Mouse (Mus musculus): Measurements from ENCODE around the gene Zfp444. TPM values are rescaled to one million over a fixed set of nuclear protein-coding genes. Genes with fewer than 3 reads are reported as not detected.

The Zfp444 gene
- polyA plus RNA-seq (2016; fragmentation: Nextera tagmentation; extraction: Ambion mirVana), result 69.8 and 78.2 TPM in 2 replicates

GRCm38 (mm10) chr7:6172006-6172649 is at the start of gene Zfp444:
TSS of gene Zfp444 (plus strand) at chr7:6172226.
- Histone ChIP-seq H3K27me3 (ENCODE audit: poor library complexity, severe bottlenecking) (no peaks in the 10 kb centered on the region), H3K27ac (peak within 1 kb of the TSS; percentile 91), H3K9me3 (no peaks in the 10 kb centered on the region), H3K36me3 (replicated peaks) (peaks cover 28% of the 10 kb centered on the region), H3K4me3 (peak within 1 kb of the TSS; percentile 76), H3K4me1 (peaks cover 14% of the 10 kb centered on the region)
- peak; percentile 96 for DNase-seq (ENCODE audit: extremely low spot score, low spot score)
- under 1% methylated on average over 37 of the region's 37 CpGs for WGBS

- H3K9me3 ChIP-seq, result peaks cover 10% of the 10 kb centered on the region; the same call in 1 of the 2 replicates
- no peaks in the 10 kb centered on the region for H3K4me1 ChIP-seq
- no peaks in the 10 kb centered on the region for H3K27me3 ChIP-seq (ENCODE audit: poor library complexity, severe bottlenecking)
- 40% methylated on average over 7 of the region's 7 CpGs for WGBS
- H3K36me3 ChIP-seq (replicated peaks), result peaks cover 12% of the 10 kb centered on the region
- no peak overlapping the region for H3K27ac ChIP-seq
- H3K4me3 ChIP-seq, result no peak overlapping the region
- DNase-seq (ENCODE audit: extremely low spot score, low spot score), result peak; percentile 45
These were observed 45.2 kb upstream of the Zfp444 start for GRCm38 (mm10) chr7:6126690-6127448.

- no peak for DNase-seq (ENCODE audit: extremely low spot score, low spot score)
- H3K36me3 ChIP-seq (replicated peaks), result peaks cover 45% of the 10 kb centered on the region
- no peaks in the 10 kb centered on the region for H3K27me3 ChIP-seq (ENCODE audit: poor library complexity, severe bottlenecking)
- peaks cover 23% of the 10 kb centered on the region for H3K9me3 ChIP-seq
- 44% methylated on average over 4 of the region's 4 CpGs for WGBS
- H3K27ac ChIP-seq, result no peak overlapping the region
- no peak overlapping the region for H3K4me3 ChIP-seq
- no peaks in the 10 kb centered on the region for H3K4me1 ChIP-seq
These were observed 41.7 kb upstream of the Zfp444 start for GRCm38 (mm10) chr7:6130346-6130745.

GRCm38 (mm10) chr7:6132646-6133045 is 39.4 kb upstream of the Zfp444 start:
- 80% methylated on average over 30 of the region's 30 CpGs for WGBS
- no peak for DNase-seq (ENCODE audit: extremely low spot score, low spot score)
- H3K27ac ChIP-seq, result no peak overlapping the region
- H3K4me3 ChIP-seq, result no peak overlapping the region
- peaks cover 23% of the 10 kb centered on the region for H3K9me3 ChIP-seq
- H3K36me3 ChIP-seq (replicated peaks), result peaks cover 67% of the 10 kb centered on the region
- H3K27me3 ChIP-seq (ENCODE audit: poor library complexity, severe bottlenecking), result no peaks in the 10 kb centered on the region
- no peaks in the 10 kb centered on the region for H3K4me1 ChIP-seq

GRCm38 (mm10) chr7:6136497-6136896 is 35.5 kb upstream of the Zfp444 start:
- H3K27me3 ChIP-seq (ENCODE audit: poor library complexity, severe bottlenecking), result no peaks in the 10 kb centered on the region
- no peak overlapping the region for H3K4me3 ChIP-seq
- no peaks in the 10 kb centered on the region for H3K4me1 ChIP-seq
- peaks cover 23% of the 10 kb centered on the region for H3K9me3 ChIP-seq
- peaks cover 94% of the 10 kb centered on the region for H3K36me3 ChIP-seq (replicated peaks)
- DNase-seq (ENCODE audit: extremely low spot score, low spot score), result no peak
- no peak overlapping the region for H3K27ac ChIP-seq

GRCm38 (mm10) chr7:6139295-6139694 is 32.7 kb upstream of the Zfp444 start:
- no peaks in the 10 kb centered on the region for H3K27me3 ChIP-seq (ENCODE audit: poor library complexity, severe bottlenecking)
- 88% methylated on average over 3 of the region's 3 CpGs for WGBS
- H3K27ac ChIP-seq, result no peak overlapping the region
- DNase-seq (ENCODE audit: extremely low spot score, low spot score), result no peak
- H3K36me3 ChIP-seq (replicated peaks), result peaks cover 77% of the 10 kb centered on the region
- H3K9me3 ChIP-seq, result no peaks in the 10 kb centered on the region
- H3K4me1 ChIP-seq, result no peaks in the 10 kb centered on the region
- no peak overlapping the region for H3K4me3 ChIP-seq

- WGBS, result 85% methylated on average over 2 of the region's 2 CpGs
- DNase-seq (ENCODE audit: extremely low spot score, low spot score), result no peak
- H3K9me3 ChIP-seq, result no peaks in the 10 kb centered on the region
These were observed 28.0 kb upstream of the Zfp444 start for GRCm38 (mm10) chr7:6143991-6144531.

GRCm38 (mm10) chr7:6145423-6146188 is 26.4 kb upstream of the Zfp444 start:
- DNase-seq (ENCODE audit: extremely low spot score, low spot score), result no peak
- WGBS, result 92% methylated on average over 8 of the region's 8 CpGs

More at GRCm38 (mm10) chr7:6143991-6144531, 28.0 kb upstream of the Zfp444 start:
- Histone ChIP-seq H3K27me3 (ENCODE audit: poor library complexity, severe bottlenecking) (no peaks in the 10 kb centered on the region), H3K36me3 (replicated peaks) (peaks cover 36% of the 10 kb centered on the region), H3K4me3 (no peak overlapping the region), H3K27ac (no peak overlapping the region), H3K4me1 (peaks cover 12% of the 10 kb centered on the region)

GRCm38 (mm10) chr7:6146194-6146981 is 25.6 kb upstream of the Zfp444 start:
- H3K4me3 ChIP-seq, result no peak overlapping the region
- no peaks in the 10 kb centered on the region for H3K27me3 ChIP-seq (ENCODE audit: poor library complexity, severe bottlenecking)
- H3K36me3 ChIP-seq (replicated peaks), result peaks cover 15% of the 10 kb centered on the region
- H3K4me1 ChIP-seq, result peaks cover 15% of the 10 kb centered on the region
- DNase-seq (ENCODE audit: extremely low spot score, low spot score), result no peak
- H3K27ac ChIP-seq, result no peak overlapping the region
- H3K9me3 ChIP-seq, result no peaks in the 10 kb centered on the region
- WGBS, result 90% methylated on average over 7 of the region's 7 CpGs

More at GRCm38 (mm10) chr7:6145423-6146188, 26.4 kb upstream of the Zfp444 start:
- Histone ChIP-seq H3K4me3 (no peak overlapping the region), H3K4me1 (peaks cover 15% of the 10 kb centered on the region), H3K27ac (no peak overlapping the region), H3K36me3 (replicated peaks) (peaks cover 21% of the 10 kb centered on the region), H3K9me3 (no peaks in the 10 kb centered on the region), H3K27me3 (ENCODE audit: poor library complexity, severe bottlenecking) (no peaks in the 10 kb centered on the region)

- DNase-seq (ENCODE audit: extremely low spot score, low spot score), result no peak
- WGBS, result 90% methylated on average over 2 of the region's 2 CpGs
These were observed 25.1 kb upstream of the Zfp444 start for GRCm38 (mm10) chr7:6146982-6147325.

GRCm38 (mm10) chr7:6147688-6148087 is 24.3 kb upstream of the Zfp444 start:
- Histone ChIP-seq H3K27me3 (ENCODE audit: poor library complexity, severe bottlenecking) (no peaks in the 10 kb centered on the region), H3K4me3 (no peak overlapping the region), H3K9me3 (no peaks in the 10 kb centered on the region), H3K27ac (no peak overlapping the region), H3K4me1 (peaks cover 15% of the 10 kb centered on the region), H3K36me3 (replicated peaks) (peaks cover 6% of the 10 kb centered on the region)
- 90% methylated on average over 5 of the region's 5 CpGs for WGBS
- no peak for DNase-seq (ENCODE audit: extremely low spot score, low spot score)

More at GRCm38 (mm10) chr7:6146982-6147325, 25.1 kb upstream of the Zfp444 start:
- no peaks in the 10 kb centered on the region for H3K27me3 ChIP-seq (ENCODE audit: poor library complexity, severe bottlenecking)
- H3K9me3 ChIP-seq, result no peaks in the 10 kb centered on the region
- H3K27ac ChIP-seq, result no peak overlapping the region
- peaks cover 10% of the 10 kb centered on the region for H3K36me3 ChIP-seq (replicated peaks)
- no peak overlapping the region for H3K4me3 ChIP-seq
- H3K4me1 ChIP-seq, result peaks cover 15% of the 10 kb centered on the region

- 0 out of 2 replicates have a peak, but pooled peaks cover 3% of the 10 kb centered on the region for H3K36me3 ChIP-seq (replicated peaks)
These were observed 20.8 kb upstream of the Zfp444 start for GRCm38 (mm10) chr7:6151266-6151665.

More at GRCm38 (mm10) chr7:6151266-6151665, 20.8 kb upstream of the Zfp444 start:
- peaks cover 36% of the 10 kb centered on the region for H3K4me1 ChIP-seq
- no peak overlapping the region for H3K27ac ChIP-seq
- 93% methylated on average over 1 of the region's 1 CpGs for WGBS
- DNase-seq (ENCODE audit: extremely low spot score, low spot score), result no peak
- H3K4me3 ChIP-seq, result no peak overlapping the region
- H3K27me3 ChIP-seq (ENCODE audit: poor library complexity, severe bottlenecking), result no peaks in the 10 kb centered on the region
- 0 out of 2 replicates have a peak, but pooled peaks cover 5% of the 10 kb centered on the region for H3K9me3 ChIP-seq
